Mouse (Mus musculus) neural tube, embryonic 15.5 days (tissue): ENCODE results near the gene Maml2. TPM values are rescaled to one million over a fixed set of nuclear protein-coding genes. Genes with fewer than 3 reads are reported as not detected.

Source experiments
- ATAC-seq: fragments of 200-750 bp; cut with Nextera tagmentation; 2 replicates; pipeline ENCODE4 v1.8.0; 2017; ENCODE audit warnings: mild to moderate bottlenecking, moderate TSS enrichment, moderate library complexity; ENCODE audit not compliant: low FRiP score
- H3K27ac ChIP-seq: fragments of 300-500 bp; sonication (generic); replicated peaks from 2 replicates; pipeline ENCODE4 v1.5.1; 2015; ENCODE audit warnings: mild to moderate bottlenecking, inconsistent platforms
- H3K27me3 ChIP-seq: fragments of 300-500 bp; sonication (generic); replicated peaks from 2 replicates; pipeline ENCODE4 v1.6.1; 2015; ENCODE audit warnings: inconsistent platforms
- H3K36me3 ChIP-seq: fragments of 300-500 bp; sonication (generic); 2 replicates; pipeline ENCODE4 v1.6.1; 2015; ENCODE audit warnings: inconsistent platforms
- H3K4me1 ChIP-seq: fragments of 300-500 bp; sonication (generic); 2 replicates; pipeline ENCODE4 v1.6.1; 2015; ENCODE audit warnings: inconsistent platforms
- H3K4me2 ChIP-seq: fragments of 300-500 bp; sonication (generic); 2 replicates; pipeline ENCODE4 v1.6.1; 2015; ENCODE audit warnings: inconsistent platforms, mild to moderate bottlenecking, moderate library complexity
- H3K4me3 ChIP-seq: fragments of 300-500 bp; sonication (generic); replicated peaks from 2 replicates; pipeline ENCODE4 v1.5.1; 2015; ENCODE audit warnings: mild to moderate bottlenecking, inconsistent platforms
- H3K9ac ChIP-seq: fragments of 300-500 bp; sonication (generic); replicated peaks from 2 replicates; pipeline ENCODE4 v1.6.1; 2015; ENCODE audit warnings: mild to moderate bottlenecking, inconsistent platforms
- H3K9me3 ChIP-seq: fragments of 300-500 bp; sonication (generic); replicated peaks from 2 replicates; pipeline ENCODE4 v1.6.1; 2016; ENCODE audit warnings: inconsistent platforms
- whole genome bisulfite sequencing: fragments of 180-500 bp; shearing (Covaris S2); methylation state at CpG from one replicate; pipeline ENCODE4 v1.1.7; 2015; ENCODE audit warnings: mixed read lengths; 5-methylcytosine and 5-hydroxymethylcytosine counted together
- polyA plus RNA-seq: library from polyadenylated mRNA; unstranded; fragments of >200 nt; fragmentation: Nextera tagmentation; extraction: Ambion mirVana; gene quantifications from 2 replicates; pipeline ENCODE4 v1.2.1, GENCODE M21; 2015

The Maml2 gene
- polyA plus RNA-seq, 1 experiment from 2014 or later = 12.0 TPM

DNA sequence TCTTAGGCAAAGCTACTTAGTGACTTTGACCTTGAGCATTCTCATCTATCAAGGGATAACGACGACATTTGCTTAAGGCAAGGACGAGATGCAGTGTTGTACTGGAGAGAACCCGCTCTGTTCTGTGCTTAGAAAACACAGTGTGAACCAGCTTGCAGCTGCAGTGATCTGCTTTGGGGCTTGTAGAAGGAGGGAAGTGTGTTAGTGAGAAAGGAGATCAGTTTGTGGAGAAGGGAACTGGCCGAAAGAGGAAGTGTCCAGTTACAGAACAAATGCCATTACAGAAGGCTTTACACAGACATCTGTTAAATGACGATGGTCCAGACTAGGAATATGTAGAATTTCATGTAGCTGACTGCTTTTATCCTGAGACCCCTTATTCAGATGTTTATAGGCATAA lies 243.0 kb downstream of the Maml2 start:
- no peaks in the 10 kb centered on the region for H3K9me3 ChIP-seq
- H3K4me2 ChIP-seq = no peak overlapping the region
- H3K4me1 ChIP-seq = peaks cover 34% of the 10 kb centered on the region
- no peaks in the 10 kb centered on the region for H3K27me3 ChIP-seq
- no peak overlapping the region for H3K9ac ChIP-seq
- no peak for ATAC-seq
- no peak overlapping the region for H3K27ac ChIP-seq
- H3K36me3 ChIP-seq = no peaks in the 10 kb centered on the region
- 58% methylated on average over 6 of the region's 6 CpGs for WGBS
- H3K4me3 ChIP-seq = no peak overlapping the region

DNA sequence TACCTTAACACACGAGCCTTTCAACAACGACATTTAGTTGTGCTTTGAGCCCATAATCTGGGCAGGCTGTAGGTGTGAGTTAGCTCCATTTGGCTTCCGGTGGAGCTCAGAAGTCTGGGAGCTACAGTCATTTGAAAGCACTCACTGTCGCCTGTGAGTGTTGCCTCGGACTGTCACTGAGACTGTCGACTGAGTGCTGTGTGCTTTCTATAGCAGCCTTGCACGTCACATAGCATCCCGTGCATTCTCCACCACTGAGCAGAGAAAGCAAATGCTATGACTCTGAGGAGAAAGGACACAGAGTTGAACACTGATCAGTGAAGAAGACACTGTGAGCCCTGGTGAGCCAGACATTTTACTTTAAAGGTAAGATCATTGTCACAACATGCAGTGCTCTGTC lies 245.4 kb downstream of the Maml2 start:
- H3K27ac ChIP-seq = peak overlapping the region; percentile 61
- no peak overlapping the region for H3K4me3 ChIP-seq
- peak; percentile 61; the same call in 1 of the 2 replicates for ATAC-seq
- peaks cover 36% of the 10 kb centered on the region for H3K4me1 ChIP-seq
- H3K27me3 ChIP-seq = no peaks in the 10 kb centered on the region
- 25% methylated on average over 8 of the region's 8 CpGs for WGBS
- no peaks in the 10 kb centered on the region for H3K9me3 ChIP-seq
- H3K4me2 ChIP-seq = peak overlapping the region; percentile 38
- no peak overlapping the region for H3K9ac ChIP-seq
- no peaks in the 10 kb centered on the region for H3K36me3 ChIP-seq

DNA sequence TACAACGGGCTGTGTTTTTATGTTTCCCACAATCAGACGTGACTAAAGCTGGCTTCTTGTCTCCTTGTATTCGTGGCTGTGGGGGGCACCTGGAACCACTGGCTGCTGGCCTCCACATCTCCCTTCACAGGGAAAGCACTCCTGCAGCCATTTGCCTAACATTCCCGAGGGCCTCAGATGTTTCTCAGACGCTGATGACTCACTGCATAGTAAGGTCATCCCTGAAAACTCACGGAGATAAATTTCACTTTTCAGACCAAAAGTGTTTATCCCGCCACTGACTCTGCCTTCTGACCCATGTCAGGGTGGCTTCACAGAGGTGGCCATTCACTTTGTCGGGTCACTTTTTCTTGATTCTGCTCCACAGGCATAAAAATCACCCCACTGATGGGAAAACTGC lies 246.4 kb downstream of the Maml2 start:
- 38% methylated on average over 8 of the region's 8 CpGs for WGBS
- H3K27ac ChIP-seq = no peak overlapping the region

DNA sequence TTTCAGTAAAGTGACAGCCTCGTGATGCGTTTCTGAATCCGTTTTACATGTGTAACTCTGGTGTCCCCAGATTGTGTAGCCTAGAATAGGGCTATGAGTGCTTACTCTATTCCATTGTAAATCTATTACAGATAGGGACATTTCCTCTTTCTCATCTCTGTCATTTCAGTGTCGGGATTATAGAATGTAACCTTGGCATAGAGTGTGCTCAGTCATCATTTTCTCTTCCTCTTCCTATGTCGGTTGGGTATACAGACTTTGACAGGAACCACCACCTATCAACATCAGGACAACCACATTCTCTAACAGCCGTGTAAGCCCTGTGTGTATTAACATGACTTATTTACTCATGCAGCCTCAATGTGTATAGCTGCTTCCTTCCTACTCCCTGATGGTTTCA lies 248.0 kb downstream of the Maml2 start:
- Histone ChIP-seq H3K4me2 (no peak overlapping the region), H3K36me3 (no peaks in the 10 kb centered on the region), H3K27me3 (no peaks in the 10 kb centered on the region), H3K9me3 (no peaks in the 10 kb centered on the region), H3K9ac (no peak overlapping the region), H3K4me1 (peaks cover 38% of the 10 kb centered on the region), H3K27ac (no peak overlapping the region), H3K4me3 (no peak overlapping the region)
- WGBS = 72% methylated on average over 6 of the region's 6 CpGs
- ATAC-seq = no peak

More for the DNA sequence above, 246.4 kb downstream of the Maml2 start:
- ATAC-seq = no peak
- Histone ChIP-seq H3K4me3 (no peak overlapping the region), H3K9me3 (no peaks in the 10 kb centered on the region), H3K9ac (no peak overlapping the region), H3K36me3 (no peaks in the 10 kb centered on the region), H3K4me2 (no peak overlapping the region), H3K27me3 (no peaks in the 10 kb centered on the region), H3K4me1 (peaks cover 34% of the 10 kb centered on the region)

DNA sequence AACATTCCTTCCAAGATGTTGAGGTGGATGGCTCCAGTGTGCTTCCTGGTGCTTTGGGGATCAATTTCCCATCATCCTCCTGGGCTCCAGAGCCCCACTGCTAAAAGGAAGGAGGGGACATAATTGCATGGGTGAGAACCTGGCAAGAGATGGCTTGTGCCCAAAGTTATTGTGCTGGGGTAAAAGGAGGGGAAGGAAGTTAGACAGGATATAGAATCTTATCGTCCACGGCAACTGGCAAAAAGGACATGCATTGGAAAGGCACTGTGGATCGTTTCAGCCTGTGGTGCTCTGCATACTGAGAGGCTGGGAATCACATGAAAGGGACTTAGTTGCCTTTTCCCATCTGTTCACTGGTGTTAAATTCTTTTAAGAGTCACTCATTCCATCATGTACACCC lies 252.2 kb downstream of the Maml2 start:
- H3K4me1 ChIP-seq = peaks cover 21% of the 10 kb centered on the region; the same call in 1 of the 2 replicates
- H3K4me3 ChIP-seq = no peak overlapping the region
- H3K27me3 ChIP-seq = no peaks in the 10 kb centered on the region
- H3K27ac ChIP-seq = no peak overlapping the region
- no peaks in the 10 kb centered on the region for H3K36me3 ChIP-seq
- H3K4me2 ChIP-seq = no peak overlapping the region
- H3K9ac ChIP-seq = no peak overlapping the region
- H3K9me3 ChIP-seq = no peaks in the 10 kb centered on the region
- no peak for ATAC-seq
- WGBS = 60% methylated on average over 3 of the region's 3 CpGs

DNA sequence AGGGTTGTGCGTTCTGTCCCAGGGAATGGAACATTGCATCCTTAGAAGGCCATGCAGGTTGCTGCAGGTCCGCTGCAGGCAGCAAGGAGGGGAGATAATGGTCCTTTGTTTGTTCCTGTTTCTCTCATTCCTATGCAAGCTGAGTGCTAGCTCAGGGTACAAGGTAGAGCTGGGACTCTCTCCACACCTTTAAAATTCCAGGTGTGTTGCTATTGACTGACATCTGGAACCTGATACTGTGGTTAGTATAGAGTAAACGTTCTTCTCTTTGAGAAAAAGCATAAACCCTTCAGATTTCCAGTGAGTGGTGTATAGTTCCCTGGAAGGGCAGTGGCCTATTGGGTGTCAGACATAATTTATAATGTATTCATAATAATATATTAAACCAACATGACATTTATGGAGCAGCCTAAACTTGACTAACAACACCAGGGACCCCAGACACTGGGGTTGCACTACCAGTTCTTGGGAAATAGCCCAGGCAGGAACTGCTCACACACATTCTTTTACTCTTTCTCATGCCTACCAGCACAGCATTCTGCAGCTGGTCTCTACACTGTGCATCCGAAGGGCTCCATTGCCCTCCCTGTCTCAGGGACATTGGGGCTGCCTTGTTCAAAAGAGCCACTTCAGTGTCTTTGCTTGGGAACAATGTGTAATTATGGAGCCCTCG lies 254.8 kb downstream of the Maml2 start:
- Histone ChIP-seq H3K27ac (no peak overlapping the region), H3K27me3 (no peaks in the 10 kb centered on the region), H3K4me1 (peaks cover 21% of the 10 kb centered on the region; the same call in 1 of the 2 replicates), H3K9ac (no peak overlapping the region), H3K36me3 (no peaks in the 10 kb centered on the region), H3K4me3 (no peak overlapping the region), H3K4me2 (no peak overlapping the region), H3K9me3 (no peaks in the 10 kb centered on the region)
- peak; percentile 26; the same call in 1 of the 2 replicates for ATAC-seq
- 56% methylated on average over 5 of the region's 5 CpGs for WGBS

DNA sequence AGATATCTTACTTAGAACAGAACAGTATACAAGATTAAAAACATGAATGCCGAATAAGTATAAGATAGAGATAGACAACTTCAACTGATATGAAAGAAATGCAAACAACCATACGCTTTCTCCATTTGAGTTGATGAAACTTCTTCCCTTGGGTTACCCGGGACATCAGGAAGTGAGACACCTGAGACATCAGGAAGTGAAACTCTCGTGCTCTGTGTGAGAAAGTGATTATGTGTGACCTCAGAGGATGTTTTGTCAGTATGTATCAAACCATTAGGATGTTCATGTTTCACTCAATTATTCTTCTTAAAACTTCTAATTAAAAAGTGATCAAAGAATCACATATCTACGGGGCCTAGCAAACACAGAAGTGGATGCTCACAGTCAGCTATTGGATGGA lies 257.0 kb downstream of the Maml2 start:
- no peak overlapping the region for H3K4me3 ChIP-seq
- H3K27ac ChIP-seq = no peak overlapping the region
- no peak overlapping the region for H3K4me2 ChIP-seq
- WGBS = 93% methylated on average over 5 of the region's 5 CpGs
- H3K4me1 ChIP-seq = peaks cover 11% of the 10 kb centered on the region; the same call in 1 of the 2 replicates
- no peaks in the 10 kb centered on the region for H3K9me3 ChIP-seq
- H3K36me3 ChIP-seq = no peaks in the 10 kb centered on the region
- no peak for ATAC-seq
- H3K27me3 ChIP-seq = no peaks in the 10 kb centered on the region
- no peak overlapping the region for H3K9ac ChIP-seq

DNA sequence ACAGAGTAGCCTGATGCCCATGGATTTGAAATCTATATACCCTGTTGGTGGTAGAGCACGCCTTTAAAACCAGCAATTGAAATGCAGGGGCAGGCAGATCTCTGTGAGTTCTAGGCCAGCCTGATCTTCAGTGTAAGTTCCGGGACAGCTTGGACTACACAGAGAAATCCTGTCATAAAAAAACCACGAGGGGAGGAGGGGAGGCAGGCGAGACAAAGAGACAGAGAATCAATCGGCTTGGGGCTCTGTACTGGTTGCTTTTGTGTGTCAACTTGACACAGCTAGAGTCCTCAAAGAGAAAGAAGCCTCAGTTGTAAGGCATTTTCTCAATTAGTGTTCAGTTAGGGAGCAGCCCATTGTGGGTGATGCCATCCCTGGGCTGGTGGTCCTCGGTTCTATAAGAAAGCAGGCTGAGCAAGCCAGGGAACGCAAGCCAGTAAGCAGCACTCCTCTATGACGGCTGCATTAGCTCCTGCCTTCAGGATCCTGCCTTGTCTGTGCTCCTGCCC lies 258.3 kb downstream of the Maml2 start:
- Histone ChIP-seq H3K4me1 (peaks cover 3% of the 10 kb centered on the region; the same call in 1 of the 2 replicates), H3K27ac (no peak overlapping the region), H3K36me3 (no peaks in the 10 kb centered on the region), H3K4me3 (no peak overlapping the region), H3K9ac (no peak overlapping the region), H3K9me3 (no peaks in the 10 kb centered on the region), H3K4me2 (no peak overlapping the region), H3K27me3 (no peaks in the 10 kb centered on the region)
- 30% methylated on average over 8 of the region's 8 CpGs for WGBS
- no peak for ATAC-seq

DNA sequence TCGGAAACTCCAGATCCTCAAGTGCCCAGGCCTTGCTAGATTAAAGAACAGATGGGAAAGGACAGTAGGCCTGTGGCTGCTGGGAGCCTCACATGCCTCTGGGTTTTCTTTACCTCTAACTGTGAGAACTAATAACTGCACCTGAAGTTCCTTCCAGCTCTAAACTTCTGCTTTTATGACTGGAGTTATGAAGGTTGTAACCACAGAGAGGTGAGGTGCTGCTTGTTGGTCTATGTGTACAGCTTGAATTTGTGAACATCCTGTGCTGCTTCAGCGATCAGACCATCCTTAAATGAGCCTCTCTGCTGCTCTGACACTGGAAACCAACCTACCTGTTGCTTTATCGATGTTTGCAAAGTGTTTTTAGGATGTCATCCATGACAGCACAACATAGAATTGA lies 258.9 kb downstream of the Maml2 start:
- Histone ChIP-seq H3K9me3 (no peaks in the 10 kb centered on the region), H3K36me3 (no peaks in the 10 kb centered on the region), H3K4me2 (no peak overlapping the region), H3K4me3 (no peak overlapping the region), H3K4me1 (peaks cover 3% of the 10 kb centered on the region; the same call in 1 of the 2 replicates), H3K27ac (no peak overlapping the region), H3K27me3 (no peaks in the 10 kb centered on the region), H3K9ac (no peak overlapping the region)
- 98% methylated on average over 3 of the region's 3 CpGs for WGBS
- ATAC-seq = no peak

DNA sequence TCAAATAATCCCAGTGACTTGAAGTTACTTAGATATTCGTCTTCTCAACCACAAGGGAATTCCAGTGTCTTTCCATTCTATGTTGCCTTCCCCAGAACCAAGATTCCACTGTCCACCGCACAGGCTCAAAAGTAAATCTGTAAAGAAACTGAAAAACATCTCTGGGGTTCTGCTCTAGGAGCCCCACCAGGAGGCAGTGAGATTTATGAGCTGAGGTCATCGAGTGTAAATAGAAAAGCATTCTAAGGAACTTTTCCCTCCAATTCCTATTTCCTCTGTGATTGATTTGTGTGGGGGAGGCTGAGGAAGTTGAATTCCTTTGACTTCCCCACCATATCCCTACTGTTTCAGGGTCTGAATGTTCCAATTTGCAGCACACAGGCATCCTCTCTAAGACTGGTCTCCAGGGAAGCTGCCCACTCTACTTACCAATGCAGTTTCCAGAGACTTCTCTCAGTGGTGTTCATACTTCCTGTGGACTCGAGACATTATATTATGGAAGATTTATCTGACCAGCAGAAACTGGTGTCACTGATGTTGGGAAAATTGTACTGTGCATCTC lies 261.1 kb downstream of the Maml2 start:
- 21% methylated on average over 4 of the region's 4 CpGs for WGBS
- Histone ChIP-seq H3K4me3 (no peak overlapping the region), H3K4me1 (peaks cover 12% of the 10 kb centered on the region), H3K27ac (peak overlapping the region; percentile 49; the same call in 1 of the 2 replicates), H3K9ac (no peak overlapping the region), H3K4me2 (no peak overlapping the region), H3K9me3 (no peaks in the 10 kb centered on the region), H3K36me3 (no peaks in the 10 kb centered on the region), H3K27me3 (no peaks in the 10 kb centered on the region)
- no peak for ATAC-seq

DNA sequence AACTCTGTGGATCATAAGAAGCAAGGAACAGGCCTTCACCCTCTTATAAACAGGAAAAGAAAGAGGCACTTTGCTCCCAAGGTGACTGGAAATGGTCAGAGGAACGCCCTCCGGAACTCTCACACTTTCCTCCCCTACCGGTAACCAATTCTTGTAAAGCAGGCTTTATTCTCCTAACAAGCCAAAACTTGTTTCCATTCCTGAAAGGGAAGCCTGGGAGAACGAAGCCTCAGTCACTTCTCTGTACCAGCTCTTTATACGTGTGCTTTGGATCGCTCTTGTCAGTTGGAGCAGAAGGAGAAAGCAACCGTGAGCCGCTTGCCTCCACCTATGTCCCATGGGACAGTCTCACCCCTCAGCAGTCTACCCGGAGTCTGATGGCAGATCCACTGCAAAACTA lies 262.9 kb downstream of the Maml2 start:
- no peaks in the 10 kb centered on the region for H3K9me3 ChIP-seq
- peaks cover 28% of the 10 kb centered on the region for H3K4me1 ChIP-seq
- no peak overlapping the region for H3K27ac ChIP-seq
- H3K4me3 ChIP-seq = no peak overlapping the region
- whole genome bisulfite sequencing = 83% methylated on average over 9 of the region's 9 CpGs
- no peaks in the 10 kb centered on the region for H3K27me3 ChIP-seq
- H3K9ac ChIP-seq = no peak overlapping the region
- H3K36me3 ChIP-seq = no peaks in the 10 kb centered on the region
- no peak overlapping the region for H3K4me2 ChIP-seq
- no peak for ATAC-seq

DNA sequence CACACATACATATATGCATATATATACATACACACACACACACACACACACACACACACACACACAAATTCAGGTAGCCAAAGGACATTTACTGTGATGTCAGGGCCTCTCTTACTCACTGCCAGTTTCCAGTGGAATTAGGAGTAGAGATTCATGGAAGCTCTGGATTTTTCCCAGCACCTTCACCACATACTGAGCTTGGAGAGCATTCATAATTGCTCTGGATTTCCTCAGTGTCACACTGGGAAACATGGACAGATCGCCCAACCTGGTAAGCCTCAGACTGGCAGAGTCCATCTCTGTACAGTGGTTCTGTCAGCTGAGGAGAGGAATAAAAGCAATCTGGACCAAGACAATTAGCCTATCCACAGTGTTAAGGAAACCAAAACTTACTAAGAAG lies 263.6 kb downstream of the Maml2 start:
- Histone ChIP-seq H3K9me3 (no peaks in the 10 kb centered on the region), H3K27me3 (no peaks in the 10 kb centered on the region), H3K9ac (no peak overlapping the region), H3K27ac (no peak overlapping the region), H3K4me2 (no peak overlapping the region), H3K4me3 (no peak overlapping the region), H3K36me3 (no peaks in the 10 kb centered on the region), H3K4me1 (peaks cover 30% of the 10 kb centered on the region)
- no peak for ATAC-seq
- WGBS = 88% methylated on average over 1 of the region's 1 CpGs
